7 mouse cellular contexts compared by ENCODE assay signal in the genomic region with DNA sequence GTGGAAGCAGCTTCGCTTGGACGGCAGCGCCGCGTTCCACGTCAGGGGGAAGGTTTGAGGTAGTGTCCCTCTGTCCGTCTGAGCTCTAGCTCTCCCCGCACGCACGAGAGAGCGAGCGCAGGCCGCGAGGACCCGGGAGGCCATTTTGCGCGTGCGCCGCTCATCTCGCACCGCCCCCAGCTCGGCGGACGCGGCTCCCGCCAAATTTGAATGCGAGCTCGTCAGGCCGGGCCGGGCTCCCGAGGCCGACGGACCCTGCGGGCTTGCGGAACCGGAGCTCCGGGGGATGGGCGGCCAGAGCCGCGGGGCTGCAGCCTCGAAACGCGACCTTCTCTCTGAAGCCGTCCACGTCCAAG. TPM values are rescaled to one million over a fixed set of nuclear protein-coding genes. Genes with fewer than 3 reads are reported as not detected.
DNase-seq lines count a peak whose midpoint lies in the region; ATAC-seq and TF ChIP-seq lines count a peak whose summit lies in the region.

No protein-coding gene starts in this region.

- TF ChIP-seq CTCF in E14TG2a.4 (conservative IDR thresholded peaks at IDR 0.05; ENCODE audit: low read length): no peak
- no peak for TF ChIP-seq CTCF in testis, adult 2 months (IDR thresholded peaks at IDR 0.05; ENCODE audit: control insufficient read depth, insufficient read depth, insufficient replicate concordance, low read depth, low read length)

- TF ChIP-seq POLR2A in testis, adult 2 months (IDR thresholded peaks at IDR 0.05; ENCODE audit: control insufficient read depth, low read depth, low read length): no peak; the same call in 1 of the 2 replicates

- peaks cover 24% of the 10 kb centered on the region for H3K9me3 ChIP-seq in E14TG2a.4 (ENCODE audit: low read length)
- H3K9me3 ChIP-seq in embryonic facial prominence, embryonic 14.5 days (ENCODE audit: control insufficient read depth, low read length): no peaks in the 10 kb centered on the region
- no peaks in the 10 kb centered on the region for H3K9me3 ChIP-seq in limb, embryonic 11.5 days (ENCODE audit: control insufficient read depth, low read length)
- no peaks in the 10 kb centered on the region for H3K9me3 ChIP-seq in midbrain, embryonic 11.5 days (ENCODE audit: control insufficient read depth, low read length)

- H3K4me2 ChIP-seq in embryonic facial prominence, embryonic 14.5 days (ENCODE audit: low read depth, low read length): peak overlapping the region; percentile 82
- H3K4me2 ChIP-seq in limb, embryonic 11.5 days (ENCODE audit: low read depth, severe bottlenecking): peak overlapping the region; percentile 58
- peak overlapping the region; percentile 77 for H3K4me2 ChIP-seq in midbrain, embryonic 11.5 days

- H3K36me3 ChIP-seq in E14TG2a.4 (ENCODE audit: insufficient read depth, low read length): no peaks in the 10 kb centered on the region
- H3K36me3 ChIP-seq in embryonic facial prominence, embryonic 14.5 days (ENCODE audit: control insufficient read depth, insufficient read depth, low read length): peaks cover 10% of the 10 kb centered on the region
- no peaks in the 10 kb centered on the region for H3K36me3 ChIP-seq in limb, embryonic 11.5 days (ENCODE audit: control insufficient read depth, insufficient read depth, low read length)
- H3K36me3 ChIP-seq in midbrain, embryonic 11.5 days (ENCODE audit: control insufficient read depth, insufficient read depth, low read length): 0 out of 2 replicates have a peak, but pooled peaks cover 3% of the 10 kb centered on the region
- no peaks in the 10 kb centered on the region for H3K36me3 ChIP-seq in testis, adult 2 months (ENCODE audit: control insufficient read depth, insufficient read depth, low read length)

- ATAC-seq in embryonic facial prominence, embryonic 14.5 days (ENCODE audit: low read depth): peak; percentile 64
- ATAC-seq in limb, embryonic 11.5 days (ENCODE audit: insufficient number of reproducible peaks, low FRiP score, low TSS enrichment, low read depth): 0 out of 2 replicates have a peak, but pooled peaks have one; percentile 29
- ATAC-seq in midbrain, embryonic 11.5 days (ENCODE audit: low FRiP score): peak; percentile 39

- DNase-seq in T-cell, adult 2 months (ENCODE audit: low spot score): peak; percentile 66
- peak; percentile 73 for DNase-seq in embryonic facial prominence, embryonic 14.5 days (ENCODE audit: low spot score)
- peak; percentile 84 for DNase-seq in heart, postnatal 4 days
- DNase-seq in limb, embryonic 11.5 days (ENCODE audit: low spot score): no peak
- DNase-seq in midbrain, embryonic 11.5 days (ENCODE audit: low spot score, missing footprints): no peak

- peaks cover 18% of the 10 kb centered on the region for H3K4me1 ChIP-seq in E14TG2a.4 (replicated peaks; ENCODE audit: low read depth, low read length)
- H3K4me1 ChIP-seq in embryonic facial prominence, embryonic 14.5 days (ENCODE audit: control insufficient read depth, insufficient read depth, low read length): peaks cover 18% of the 10 kb centered on the region
- H3K4me1 ChIP-seq in limb, embryonic 11.5 days (ENCODE audit: control insufficient read depth, insufficient read depth, low read length): peaks cover 11% of the 10 kb centered on the region
- peaks cover 16% of the 10 kb centered on the region for H3K4me1 ChIP-seq in midbrain, embryonic 11.5 days (ENCODE audit: control insufficient read depth, insufficient read depth, low read length)
- peaks cover 13% of the 10 kb centered on the region for H3K4me1 ChIP-seq in testis, adult 2 months (ENCODE audit: control insufficient read depth, insufficient read depth, low read length)

- H3K9ac ChIP-seq in embryonic facial prominence, embryonic 14.5 days (ENCODE audit: low read depth, low read length): no peak overlapping the region
- H3K9ac ChIP-seq in limb, embryonic 11.5 days (ENCODE audit: low read length): no peak overlapping the region
- peak overlapping the region; percentile 70 for H3K9ac ChIP-seq in midbrain, embryonic 11.5 days (ENCODE audit: low read length)

- 0% methylated on average over 9 of the region's 45 CpGs for WGBS in embryonic facial prominence, embryonic 14.5 days
- 1% methylated on average over 43 of the region's 45 CpGs for WGBS in limb, embryonic 11.5 days
- under 1% methylated on average over 45 of the region's 45 CpGs for WGBS in midbrain, embryonic 11.5 days

- H3K4me3 ChIP-seq in E14TG2a.4 (replicated peaks; ENCODE audit: low read length): peak overlapping the region; percentile 73
- H3K4me3 ChIP-seq in embryonic facial prominence, embryonic 14.5 days (ENCODE audit: low read depth, low read length): peak overlapping the region; percentile 47
- peak overlapping the region; percentile 38 for H3K4me3 ChIP-seq in limb, embryonic 11.5 days (ENCODE audit: low read depth, low read length)
- peak overlapping the region; percentile 41 for H3K4me3 ChIP-seq in midbrain, embryonic 11.5 days (ENCODE audit: low read depth, low read length)
- peak overlapping the region; percentile 91 for H3K4me3 ChIP-seq in testis, adult 2 months (ENCODE audit: control insufficient read depth, low read depth, low read length)

- H3K27me3 ChIP-seq in E14TG2a.4 (ENCODE audit: insufficient read depth, low read length): peaks cover 79% of the 10 kb centered on the region
- H3K27me3 ChIP-seq in embryonic facial prominence, embryonic 14.5 days (replicated peaks; ENCODE audit: control insufficient read depth, insufficient read depth, low read length): peaks cover 77% of the 10 kb centered on the region
- peaks cover 58% of the 10 kb centered on the region for H3K27me3 ChIP-seq in limb, embryonic 11.5 days (ENCODE audit: control insufficient read depth, insufficient read depth, low read length)
- peaks cover 76% of the 10 kb centered on the region for H3K27me3 ChIP-seq in midbrain, embryonic 11.5 days (ENCODE audit: control insufficient read depth, insufficient read depth, low read length)
- H3K27me3 ChIP-seq in testis, adult 2 months (ENCODE audit: control insufficient read depth, insufficient read depth, low read length): no peaks in the 10 kb centered on the region

- no peak overlapping the region for H3K27ac ChIP-seq in embryonic facial prominence, embryonic 14.5 days (replicated peaks; ENCODE audit: low read depth, low read length)
- H3K27ac ChIP-seq in limb, embryonic 11.5 days (replicated peaks; ENCODE audit: low read depth, low read length): no peak overlapping the region
- H3K27ac ChIP-seq in midbrain, embryonic 11.5 days (ENCODE audit: low read depth, low read length): no peak overlapping the region
- peak overlapping the region; percentile 85 for H3K27ac ChIP-seq in testis, adult 2 months (ENCODE audit: control insufficient read depth, insufficient read depth, low read depth, low read length)

RNA-seq across cellular contexts. Expression of a gene that starts 5.1 kb away (rescaled TPM):
- 0.21 and 0.22 TPM in 2 replicates for polyA plus RNA-seq in embryonic facial prominence, embryonic 14.5 days (2014; fragmentation: Nextera tagmentation; extraction: Ambion mirVana)
- total RNA-seq in heart, postnatal 4 days (2021): under 1 TPM; 0.56 to 0.57 TPM
- polyA plus RNA-seq in limb, embryonic 11.5 days (2014; fragmentation: Nextera tagmentation; extraction: Ambion mirVana): 0.10 TPM in 1 of 2 replicates, not detected in the other
- 0.25 and 0.48 TPM in 2 replicates for polyA plus RNA-seq in midbrain, embryonic 11.5 days (2014; fragmentation: Nextera tagmentation; extraction: Ambion mirVana)
- polyA plus RNA-seq in testis, adult 2 months (2012; rRNA removed): 97.3 and 108 TPM in 2 replicates

RNA-seq across cellular contexts. Expression of a gene that starts 11.9 kb away (rescaled TPM):
- 25.9 and 28.0 TPM in 2 replicates for polyA plus RNA-seq in embryonic facial prominence, embryonic 14.5 days (2014; fragmentation: Nextera tagmentation; extraction: Ambion mirVana)
- 10 to 100 TPM; 63.8 to 69.2 TPM for total RNA-seq in heart, postnatal 4 days (2021)
- 31.4 and 34.4 TPM in 2 replicates for polyA plus RNA-seq in limb, embryonic 11.5 days (2014; fragmentation: Nextera tagmentation; extraction: Ambion mirVana)
- polyA plus RNA-seq in midbrain, embryonic 11.5 days (2014; fragmentation: Nextera tagmentation; extraction: Ambion mirVana): 42.8 and 46.4 TPM in 2 replicates
- 113 and 166 TPM in 2 replicates for polyA plus RNA-seq in testis, adult 2 months (2012; rRNA removed)

RNA-seq across cellular contexts. Expression of a gene that starts 16.5 kb away (rescaled TPM):
- 195 and 218 TPM in 2 replicates for polyA plus RNA-seq in embryonic facial prominence, embryonic 14.5 days (2014; fragmentation: Nextera tagmentation; extraction: Ambion mirVana)
- 100 to 1,000 TPM; 126 to 140 TPM for total RNA-seq in heart, postnatal 4 days (2021)
- polyA plus RNA-seq in limb, embryonic 11.5 days (2014; fragmentation: Nextera tagmentation; extraction: Ambion mirVana): 174 and 187 TPM in 2 replicates
- 119 and 122 TPM in 2 replicates for polyA plus RNA-seq in midbrain, embryonic 11.5 days (2014; fragmentation: Nextera tagmentation; extraction: Ambion mirVana)
- polyA plus RNA-seq in testis, adult 2 months (2012; rRNA removed): 45.1 and 58.2 TPM in 2 replicates

Comparison
In these comparisons a context has a peak if more than half of its experiments do, and no peak if none do; other contexts are left out.
1. H3K4me3 ChIP-seq: peak in every context shown above with its lines; median percentile 91 in testis, adult 2 months; 73 in E14TG2a.4; 47 in embryonic facial prominence, embryonic 14.5 days; 41 in midbrain, embryonic 11.5 days; 38 in limb, embryonic 11.5 days.
2. DNase-seq: peak in T-cell, adult 2 months (single experiment), embryonic facial prominence, embryonic 14.5 days (single experiment) and heart, postnatal 4 days (single experiment); none in limb, embryonic 11.5 days (single experiment) and midbrain, embryonic 11.5 days (single experiment).
3. RNA of a gene that starts 5.1 kb away (polyA plus RNA-seq): 97.3 to 108 TPM in testis, adult 2 months; 0.25 to 0.48 TPM in midbrain, embryonic 11.5 days, 0.21 to 0.22 TPM in embryonic facial prominence, embryonic 14.5 days and 0.10 TPM in limb, embryonic 11.5 days; every median in the first group is over 10 times any median in the second.
4. Peak in every context shown above with its lines, with median percentiles within 50 percentile points of each other: ATAC-seq and H3K4me2 ChIP-seq.